Mouse (Mus musculus) heart, embryonic 14.5 days (tissue): Measurements from ENCODE around the gene Cks1b. TPM values are rescaled to one million over a fixed set of nuclear protein-coding genes. Genes with fewer than 3 reads are reported as not detected.
A peak's percentile ranks its signal among the peaks of the same experiment; 100 is the strongest.
"Not testable (repeated sequence)": the region's sequence is repeated elsewhere in the genome, so short reads cannot be mapped to it uniquely, and the experiment has no call there.

ENCODE experiments used
- ATAC-seq: fragments of 200-750 bp; cut with Nextera tagmentation; 2 replicates; pipeline ENCODE4 v1.8.0; 2017; ENCODE audit warnings: low read depth, moderate TSS enrichment; ENCODE audit not compliant: insufficient number of reproducible peaks, insufficient read depth, low FRiP score
- H3K27ac ChIP-seq, 2 experiments: fragments of 200-500 bp in 1 of 2; fragments of 300-500 bp in 1 of 2; sonication (generic) in 1 of 2; replicated peaks in 1 of 2; 2 replicates each; pipeline ENCODE4 v1.5.1; 2012 to 2014; ENCODE audit warnings: low read depth in 2 of 2, low read length in 2 of 2, control low read depth in 1 of 2, mild to moderate bottlenecking in 1 of 2, mixed read lengths in 1 of 2; ENCODE audit not compliant: control insufficient read depth in 1 of 2, insufficient read depth in 1 of 2
- H3K27me3 ChIP-seq: fragments of 300-500 bp; sonication (generic); 2 replicates; pipeline ENCODE4 v1.6.1; 2014; ENCODE audit warnings: mild to moderate bottlenecking, low read length, control low read depth; ENCODE audit not compliant: control insufficient read depth, insufficient read depth
- H3K36me3 ChIP-seq: fragments of 300-500 bp; sonication (generic); 2 replicates; pipeline ENCODE4 v1.6.1; 2014; ENCODE audit warnings: mild to moderate bottlenecking, control low read depth, low read length, mixed read lengths; ENCODE audit not compliant: control insufficient read depth, insufficient read depth
- H3K4me1 ChIP-seq, 2 experiments: fragments of 200-500 bp in 1 of 2; fragments of 300-500 bp in 1 of 2; sonication (generic) in 1 of 2; 2 replicates each; pipeline ENCODE4 v1.6.1; 2012 to 2014; ENCODE audit warnings: low read length in 2 of 2, control low read depth in 1 of 2, mixed read lengths in 1 of 2; ENCODE audit not compliant: control insufficient read depth in 2 of 2, insufficient read depth in 2 of 2
- H3K4me2 ChIP-seq: fragments of 300-500 bp; sonication (generic); 2 replicates; pipeline ENCODE4 v1.6.1; 2014; ENCODE audit warnings: mild to moderate bottlenecking, low read length
- H3K4me3 ChIP-seq, 2 experiments: fragments of 200-500 bp in 1 of 2; fragments of 300-500 bp in 1 of 2; sonication (generic) in 1 of 2; 2 replicates each; pipeline ENCODE4 v1.5.1; 2012 to 2014; ENCODE audit warnings: low read length in 2 of 2, mild to moderate bottlenecking in 2 of 2, control low read depth in 1 of 2, low read depth in 1 of 2, moderate library complexity in 1 of 2; ENCODE audit not compliant: control insufficient read depth in 1 of 2, insufficient read depth in 1 of 2
- H3K9ac ChIP-seq: fragments of 300-500 bp; sonication (generic); 2 replicates; pipeline ENCODE4 v1.6.1; 2014; ENCODE audit warnings: mild to moderate bottlenecking, low read length
- H3K9me3 ChIP-seq: fragments of 300-500 bp; sonication (generic); 2 replicates; pipeline ENCODE4 v1.6.1; 2016; ENCODE audit warnings: low read length, control low read depth; ENCODE audit not compliant: control insufficient read depth
- WGBS: fragments of 180-500 bp; shearing (Covaris S2); extraction: QIAGEN DNeasy Blood & Tissue Kit; methylation state at CpG from one replicate; pipeline ENCODE4 v1.1.7; 2014; 5-methylcytosine and 5-hydroxymethylcytosine counted together
- polyA plus RNA-seq: library from polyadenylated mRNA; unstranded; fragments of >200 nt; fragmentation: Nextera tagmentation; extraction: Ambion mirVana; gene quantifications from 2 replicates; pipeline ENCODE4 v1.2.1, GENCODE M21; 2014

The Cks1b gene
- polyA plus RNA-seq, 1 experiment from 2014 or later: 368 TPM

GRCm38 (mm10) chr3:89434532-89434931 is 16.3 kb upstream of the Cks1b start:
- Histone ChIP-seq H3K9ac (no peak overlapping the region), H3K4me1 (peaks cover 15 to 28% of the 10 kb centered on the region in 2 experiments), H3K27ac (no peak overlapping the region), H3K36me3 (peaks cover 31% of the 10 kb centered on the region), H3K27me3 (no peaks in the 10 kb centered on the region), H3K4me3 (no peak overlapping the region), H3K4me2 (no peak overlapping the region), H3K9me3 (no peaks in the 10 kb centered on the region)
- ATAC-seq: no peak
- 73% methylated on average over 11 of the region's 11 CpGs for WGBS

GRCm38 (mm10) chr3:89432606-89433005 is 14.4 kb upstream of the Cks1b start:
- Histone ChIP-seq H3K9ac (no peak overlapping the region), H3K4me3 (no peak overlapping the region), H3K4me2 (no peak overlapping the region), H3K27ac (no peak overlapping the region), H3K36me3 (peaks cover 36% of the 10 kb centered on the region), H3K27me3 (no peaks in the 10 kb centered on the region), H3K4me1 (peaks cover 12 to 24% of the 10 kb centered on the region in 2 experiments), H3K9me3 (no peaks in the 10 kb centered on the region)
- ATAC-seq: no peak
- 95% methylated on average over 8 of the region's 8 CpGs for WGBS

GRCm38 (mm10) chr3:89430171-89431159 is 12.3 kb upstream of the Cks1b start, which contains the start of gene Pygo2:
Gene Pygo2, plus strand, starts transcription at chr3:89430214.
- Histone ChIP-seq H3K4me1 (peaks cover 7 to 13% of the 10 kb centered on the region in 2 experiments), H3K27me3 (no peaks in the 10 kb centered on the region), H3K4me2 (peak within 1 kb of the TSS; percentile 83), H3K9ac (peak within 1 kb of the TSS; percentile 95), H3K36me3 (peaks cover 57% of the 10 kb centered on the region), H3K27ac (peak within 1 kb of the TSS; percentile 75 to 84), H3K9me3 (no peaks in the 10 kb centered on the region), H3K4me3 (peak within 1 kb of the TSS; percentile 72 to 98)
- peak; percentile 97 for ATAC-seq
- WGBS: 2% methylated on average over 64 of the region's 68 CpGs

- peaks cover 64% of the 10 kb centered on the region for H3K36me3 ChIP-seq
- 90% methylated on average over 6 of the region's 7 CpGs for WGBS
- not testable (repeated sequence) for H3K27me3 ChIP-seq, H3K4me2 ChIP-seq, H3K27ac ChIP-seq, H3K9me3 ChIP-seq, ATAC-seq, H3K4me3 ChIP-seq, H3K9ac ChIP-seq
- H3K4me1 ChIP-seq: peaks cover 7 to 13% of the 10 kb centered on the region in 2 experiments
Observed at GRCm38 (mm10) chr3:89429021-89429420, 10.8 kb upstream of the Cks1b start.

- Histone ChIP-seq H3K27me3 (no peaks in the 10 kb centered on the region), H3K9me3 (no peaks in the 10 kb centered on the region), H3K4me3 (no peak overlapping the region), H3K9ac (no peak overlapping the region), H3K4me2 (no peak overlapping the region), H3K4me1 (peaks cover 10 to 20% of the 10 kb centered on the region in 2 experiments), H3K36me3 (peaks cover 50% of the 10 kb centered on the region), H3K27ac (no peak overlapping the region)
- no peak for ATAC-seq
- 91% methylated on average over 4 of the region's 4 CpGs for WGBS
Observed at GRCm38 (mm10) chr3:89425876-89426275, 7.7 kb upstream of the Cks1b start.

- Histone ChIP-seq H3K4me2 (no peak overlapping the region), H3K9ac (no peak overlapping the region), H3K4me3 (no peak overlapping the region), H3K27me3 (no peaks in the 10 kb centered on the region), H3K4me1 (peaks cover 9 to 24% of the 10 kb centered on the region in 2 experiments), H3K36me3 (peaks cover 50% of the 10 kb centered on the region), H3K9me3 (no peaks in the 10 kb centered on the region), H3K27ac (no peak overlapping the region)
- ATAC-seq: no peak
- 84% methylated on average over 5 of the region's 5 CpGs for WGBS
Observed at GRCm38 (mm10) chr3:89425141-89425525, 7.0 kb upstream of the Cks1b start.

- Histone ChIP-seq H3K4me3 (no peak overlapping the region), H3K27me3 (no peaks in the 10 kb centered on the region), H3K4me2 (no peak overlapping the region), H3K4me1 (peaks cover 12 to 29% of the 10 kb centered on the region in 2 experiments), H3K27ac (no peak overlapping the region), H3K9me3 (no peaks in the 10 kb centered on the region), H3K9ac (no peak overlapping the region), H3K36me3 (peaks cover 50% of the 10 kb centered on the region)
- 89% methylated on average over 5 of the region's 5 CpGs for WGBS
- ATAC-seq: no peak
Observed at GRCm38 (mm10) chr3:89424416-89425140, 6.4 kb upstream of the Cks1b start.
